Mouse (Mus musculus) megakaryocyte, embryonic 14.5 days (primary cell): Measurements from ENCODE around the gene Scn1b. TPM values are rescaled to one million over a fixed set of nuclear protein-coding genes. Genes with fewer than 3 reads are reported as not detected.
A peak's percentile ranks its signal among the peaks of the same experiment; 100 is the strongest.

Experiments used
- H3K27me3 ChIP-seq: replicated peaks from 2 replicates; pipeline ENCODE3; 2012; ENCODE audit warnings: inconsistent platforms
- H3K36me3 ChIP-seq: replicated peaks from 2 replicates; pipeline ENCODE3; 2012; ENCODE audit warnings: low read length, inconsistent platforms, mixed read lengths
- H3K4me1 ChIP-seq: 2 replicates; pipeline ENCODE4 v1.6.1; 2012; ENCODE audit warnings: inconsistent platforms
- H3K4me3 ChIP-seq: replicated peaks from 2 replicates; pipeline ENCODE3; 2012; ENCODE audit warnings: moderate library complexity, mild to moderate bottlenecking, inconsistent platforms
- H3K9me3 ChIP-seq: 2 replicates; pipeline ENCODE4 v1.6.1; 2012; ENCODE audit warnings: inconsistent platforms
- FLI1 ChIP-seq: IDR thresholded peaks from 2 replicates; pipeline ENCODE4 v1.6.1; 2012; ENCODE audit warnings: low read length, inconsistent platforms, mixed read lengths
- GATA1 ChIP-seq: IDR thresholded peaks from 3 replicates; pipeline ENCODE4 v1.6.1; 2012; ENCODE audit warnings: mixed read lengths, low read length, inconsistent platforms, borderline replicate concordance
- polyA plus RNA-seq: library from polyadenylated mRNA; stranded (reverse); fragments of >175 nt; gene quantifications from 2 replicates; pipeline ENCODE4 v1.2.3, GENCODE M21; 2012; ENCODE audit warnings: low replicate concordance; ENCODE audit not compliant: insufficient read depth

Scn1b gene
- polyA plus RNA-seq, 1 experiment: 28.4 TPM

DNA sequence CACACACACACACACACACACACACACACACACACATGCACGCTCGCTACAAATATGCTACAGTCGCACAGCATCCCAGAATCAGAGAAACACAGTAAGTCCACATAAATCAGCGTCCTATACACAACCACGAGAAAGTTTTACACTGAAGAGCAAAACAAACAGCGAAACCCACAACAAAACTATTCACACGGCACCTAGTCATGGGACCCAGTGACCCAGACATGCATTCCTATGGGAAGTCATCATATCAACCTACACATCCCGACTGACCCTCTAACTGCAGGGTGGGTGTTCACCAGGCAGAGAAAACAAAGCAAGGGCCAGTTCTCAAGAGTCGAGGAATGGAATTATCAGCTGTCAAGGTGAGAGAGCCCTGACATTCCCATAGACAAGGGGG lies 22.5 kb upstream of the Scn1b start:
- no peak for TF ChIP-seq GATA1
- TF ChIP-seq FLI1: no peak
- no peaks in the 10 kb centered on the region for H3K9me3 ChIP-seq
- peaks cover 36% of the 10 kb centered on the region for H3K36me3 ChIP-seq
- no peaks in the 10 kb centered on the region for H3K27me3 ChIP-seq
- H3K4me1 ChIP-seq: peaks cover 82% of the 10 kb centered on the region
- peak overlapping the region; percentile 99 for H3K4me3 ChIP-seq

- no peaks in the 10 kb centered on the region for H3K9me3 ChIP-seq
- peaks cover 80% of the 10 kb centered on the region for H3K4me1 ChIP-seq
- H3K4me3 ChIP-seq: peak overlapping the region; percentile 99
- TF ChIP-seq GATA1: no peak
- no peak for TF ChIP-seq FLI1
- peaks cover 42% of the 10 kb centered on the region for H3K36me3 ChIP-seq
- no peaks in the 10 kb centered on the region for H3K27me3 ChIP-seq
Measured at GRCm38 (mm10) chr7:31148756-31149155, 22.0 kb upstream of the Scn1b start.

- peaks cover 48% of the 10 kb centered on the region for H3K36me3 ChIP-seq
- H3K9me3 ChIP-seq: no peaks in the 10 kb centered on the region
- no peaks in the 10 kb centered on the region for H3K27me3 ChIP-seq
- TF ChIP-seq FLI1: no peak
- no peak for TF ChIP-seq GATA1
- peaks cover 78% of the 10 kb centered on the region for H3K4me1 ChIP-seq
- peak overlapping the region; percentile 99 for H3K4me3 ChIP-seq
Measured at GRCm38 (mm10) chr7:31148086-31148485, 21.3 kb upstream of the Scn1b start.

DNA sequence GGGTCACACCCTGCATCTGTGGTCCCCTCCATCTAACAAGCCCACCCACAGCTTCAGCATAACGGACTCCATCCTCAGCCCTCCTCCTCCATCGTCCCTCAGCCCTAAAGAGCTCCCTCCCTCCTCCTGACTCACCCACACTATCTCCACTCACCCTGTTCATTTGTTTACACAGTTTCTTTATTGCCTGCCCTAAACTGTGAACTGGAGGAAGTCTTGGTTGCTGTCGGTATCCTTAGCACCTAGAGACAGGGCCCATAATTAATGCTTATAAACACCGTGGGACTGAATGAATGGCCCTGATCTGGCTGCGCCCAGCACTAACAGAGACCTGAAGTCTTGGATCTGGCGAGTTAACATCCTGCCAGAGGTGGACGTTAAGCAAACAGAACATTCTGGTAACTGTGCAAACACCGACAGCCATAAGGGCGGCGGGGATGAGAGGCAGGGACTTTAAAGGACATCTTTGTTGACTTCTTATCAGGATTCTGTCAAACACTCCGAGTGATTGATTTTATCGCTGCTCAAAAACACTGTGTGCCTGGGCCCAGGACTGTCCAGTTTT lies 18.9 kb upstream of the Scn1b start:
- Histone ChIP-seq H3K9me3 (no peaks in the 10 kb centered on the region), H3K36me3 (peaks cover 72% of the 10 kb centered on the region), H3K4me1 (peaks cover 72% of the 10 kb centered on the region), H3K27me3 (no peaks in the 10 kb centered on the region), H3K4me3 (no peak overlapping the region)
- no peak for TF ChIP-seq FLI1
- no peak for TF ChIP-seq GATA1

DNA sequence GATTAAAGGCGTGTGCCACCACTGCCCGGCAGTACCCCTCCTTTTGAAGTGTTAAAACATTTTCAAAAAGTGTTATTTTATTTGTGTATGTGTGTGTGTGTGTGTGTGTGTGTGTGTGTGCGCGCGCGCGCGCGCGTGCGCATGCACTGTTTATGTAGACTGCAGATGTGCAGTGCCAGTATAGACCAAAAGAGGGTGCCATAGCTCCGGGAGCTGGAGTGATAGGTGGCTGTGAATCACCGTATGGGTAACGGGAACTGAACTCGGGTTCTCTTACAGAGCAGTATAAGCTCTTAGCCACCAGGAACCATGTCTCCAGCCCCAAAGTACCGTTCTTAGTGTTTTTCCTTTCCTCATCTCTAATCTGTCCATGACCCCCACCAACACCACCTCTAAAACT lies 18.1 kb upstream of the Scn1b start:
- peaks cover 68% of the 10 kb centered on the region for H3K4me1 ChIP-seq
- H3K36me3 ChIP-seq: peaks cover 80% of the 10 kb centered on the region
- H3K4me3 ChIP-seq: no peak overlapping the region
- no peaks in the 10 kb centered on the region for H3K27me3 ChIP-seq
- no peaks in the 10 kb centered on the region for H3K9me3 ChIP-seq
- TF ChIP-seq FLI1 (no peak), GATA1 (no peak)

DNA sequence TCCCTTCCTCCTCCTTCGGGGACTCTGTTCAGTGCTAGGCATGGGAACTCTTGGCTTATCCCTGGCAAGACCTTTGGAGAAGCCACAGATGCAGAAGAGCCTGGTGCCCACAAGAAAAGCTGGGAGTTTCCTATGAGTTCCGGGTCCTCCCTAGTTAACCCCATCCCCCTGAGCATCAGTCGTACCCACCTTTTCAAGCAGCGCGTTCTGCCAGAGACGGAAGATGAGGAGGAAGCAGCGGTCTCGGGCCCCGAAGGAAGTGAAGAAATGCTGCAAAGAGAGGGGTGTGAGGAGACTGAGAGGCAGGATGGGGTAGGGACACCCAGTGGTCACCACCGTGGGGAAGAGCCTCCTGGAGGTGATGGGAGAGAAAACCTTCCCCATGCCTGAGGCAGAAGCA lies 14.1 kb upstream of the Scn1b start:
- Histone ChIP-seq H3K36me3 (peaks cover 97% of the 10 kb centered on the region), H3K4me3 (no peak overlapping the region), H3K27me3 (no peaks in the 10 kb centered on the region), H3K9me3 (no peaks in the 10 kb centered on the region), H3K4me1 (peaks cover 30% of the 10 kb centered on the region)
- no peak for TF ChIP-seq FLI1
- TF ChIP-seq GATA1: no peak

DNA sequence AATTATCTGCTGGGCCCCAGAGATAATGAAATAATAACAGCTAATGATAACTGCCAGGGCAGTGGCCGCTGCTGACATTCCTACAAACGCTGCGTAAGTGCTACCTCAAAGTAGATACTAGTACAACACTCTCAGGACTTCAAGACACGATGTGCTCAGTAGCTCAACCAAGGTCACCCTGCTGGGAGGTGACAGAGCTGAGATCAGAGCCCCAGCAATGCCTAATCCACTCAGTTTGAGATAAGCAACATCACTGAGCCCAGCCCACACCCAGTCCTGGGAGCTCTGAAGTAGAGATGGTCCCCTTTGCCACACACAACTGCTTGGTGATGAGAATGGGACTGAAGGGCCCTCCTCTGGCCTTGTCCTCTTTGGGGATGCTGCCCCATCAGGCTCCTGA lies 13.5 kb upstream of the Scn1b start:
- Histone ChIP-seq H3K27me3 (no peaks in the 10 kb centered on the region), H3K9me3 (no peaks in the 10 kb centered on the region), H3K4me3 (no peak overlapping the region), H3K4me1 (peaks cover 24% of the 10 kb centered on the region), H3K36me3 (peaks cover 97% of the 10 kb centered on the region)
- no peak for TF ChIP-seq GATA1
- TF ChIP-seq FLI1: no peak

GRCm38 (mm10) chr7:31139765-31140164 lies 13.0 kb upstream of the Scn1b start:
- H3K9me3 ChIP-seq: no peaks in the 10 kb centered on the region
- no peaks in the 10 kb centered on the region for H3K27me3 ChIP-seq
- TF ChIP-seq FLI1: no peak
- no peak for TF ChIP-seq GATA1
- H3K4me1 ChIP-seq: peaks cover 20% of the 10 kb centered on the region
- H3K36me3 ChIP-seq: peaks cover 98% of the 10 kb centered on the region
- H3K4me3 ChIP-seq: no peak overlapping the region

DNA sequence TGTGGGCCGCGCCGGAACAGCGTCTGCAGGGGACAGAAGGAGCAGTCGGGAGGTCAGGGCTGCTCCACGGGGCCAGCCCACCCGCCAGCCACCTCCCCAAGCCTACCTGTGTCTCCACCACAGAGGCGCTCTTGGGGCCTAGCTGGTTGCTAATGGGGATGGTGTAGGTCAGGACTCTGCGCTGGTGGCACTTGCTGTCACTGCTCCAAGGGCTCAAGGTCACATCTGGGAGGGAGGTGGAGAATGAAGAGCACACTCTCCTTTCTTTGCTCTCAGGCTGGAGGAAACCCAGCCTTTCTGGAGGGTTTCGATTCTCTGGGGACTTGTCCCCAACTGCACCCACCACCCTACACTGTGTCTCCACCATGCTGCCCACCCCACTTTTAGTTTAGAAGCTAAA lies 8.9 kb upstream of the Scn1b start:
- H3K4me1 ChIP-seq: peaks cover 22% of the 10 kb centered on the region
- H3K9me3 ChIP-seq: no peaks in the 10 kb centered on the region
- TF ChIP-seq FLI1 (no peak), GATA1 (no peak)
- no peak overlapping the region for H3K4me3 ChIP-seq
- H3K36me3 ChIP-seq: peaks cover 100% of the 10 kb centered on the region
- H3K27me3 ChIP-seq: no peaks in the 10 kb centered on the region

DNA sequence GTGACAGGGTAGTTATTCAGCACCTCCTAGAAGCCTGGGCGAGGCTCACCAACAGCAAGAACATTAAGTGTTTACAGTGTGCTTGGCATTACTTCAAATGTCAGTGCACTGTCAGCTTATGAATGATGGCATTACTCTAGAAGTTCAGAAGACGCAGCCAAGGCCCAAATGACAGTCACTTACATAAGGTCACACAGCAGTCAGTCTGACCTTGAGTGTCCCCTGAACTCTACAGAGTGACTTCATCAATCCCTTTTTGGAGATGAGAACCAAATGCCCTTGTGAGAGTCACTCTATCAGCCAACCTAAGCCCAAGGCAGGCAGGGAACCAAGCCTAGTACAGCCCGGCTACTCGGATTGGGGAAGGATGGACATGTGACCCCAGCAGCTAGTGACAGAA lies 5.1 kb upstream of the Scn1b start:
- H3K4me1 ChIP-seq: peaks cover 30% of the 10 kb centered on the region
- TF ChIP-seq GATA1: no peak
- TF ChIP-seq FLI1: no peak
- H3K9me3 ChIP-seq: no peaks in the 10 kb centered on the region
- no peak overlapping the region for H3K4me3 ChIP-seq
- peaks cover 16% of the 10 kb centered on the region for H3K27me3 ChIP-seq
- H3K36me3 ChIP-seq: peaks cover 91% of the 10 kb centered on the region

GRCm38 (mm10) chr7:31130841-31131240 lies 4.0 kb upstream of the Scn1b start:
- no peak for TF ChIP-seq GATA1
- TF ChIP-seq FLI1: no peak
- H3K4me3 ChIP-seq: no peak overlapping the region
- peaks cover 80% of the 10 kb centered on the region for H3K36me3 ChIP-seq
- peaks cover 40% of the 10 kb centered on the region for H3K4me1 ChIP-seq
- H3K9me3 ChIP-seq: no peaks in the 10 kb centered on the region
- peaks cover 26% of the 10 kb centered on the region for H3K27me3 ChIP-seq
